Mouse (Mus musculus) spleen, adult 18-20 months (tissue): ENCODE measurements at regions not wholly inside any gene's neighbourhood (a gene's known extent, or its start where the extent isn't known, plus 50 kb on each side); places are given as distances from the start of the nearest gene placed in this dataset.
"Not testable (repeated sequence)": the region's sequence is repeated elsewhere in the genome, so short reads cannot be mapped to it uniquely, and the experiment has no call there.

Source experiments
- DNase-seq, 2 experiments: peaks; one replicate each; pipeline ENCODE4 v3.0.0; 2022; ENCODE audit warnings: mixed read lengths in 2 of 2

- no peak for DNase-seq
Observed at GRCm38 (mm10) chr3:8161997-8162756, 1447.7 kb downstream of the Zfp704 start.

- DNase-seq = no peak
Observed at GRCm38 (mm10) chr3:8143016-8143415, 1466.9 kb downstream of the Zfp704 start.

GRCm38 (mm10) chr3:8142190-8142589 lies 1467.7 kb downstream of the Zfp704 start:
- no peak for DNase-seq

- DNase-seq = no peak
Observed at GRCm38 (mm10) chr3:8141664-8142084, 1468.2 kb downstream of the Zfp704 start.

GRCm38 (mm10) chr3:8123641-8124040 lies 1486.2 kb downstream of the Zfp704 start:
- not testable (repeated sequence) for DNase-seq

GRCm38 (mm10) chr3:8123141-8123540 lies 1486.7 kb downstream of the Zfp704 start:
- no peak for DNase-seq

GRCm38 (mm10) chr3:8098291-8098690 lies 1478.0 kb upstream of the 1700008P02Rik start:
- no peak for DNase-seq

- DNase-seq = no peak
Observed at GRCm38 (mm10) chr3:8084749-8085148, 1464.5 kb upstream of the 1700008P02Rik start.

GRCm38 (mm10) chr3:8053711-8054110 lies 1433.5 kb upstream of the 1700008P02Rik start:
- DNase-seq = no peak

GRCm38 (mm10) chr3:8051167-8051566 lies 1430.9 kb upstream of the 1700008P02Rik start:
- no peak for DNase-seq

GRCm38 (mm10) chr3:8049706-8050105 lies 1429.5 kb upstream of the 1700008P02Rik start:
- DNase-seq = no peak

GRCm38 (mm10) chr3:8046348-8046747 lies 1426.1 kb upstream of the 1700008P02Rik start:
- no peak for DNase-seq

GRCm38 (mm10) chr3:8036697-8037096 lies 1416.5 kb upstream of the 1700008P02Rik start:
- no peak for DNase-seq

- DNase-seq = no peak
Observed at GRCm38 (mm10) chr3:8035091-8035729, 1415.0 kb upstream of the 1700008P02Rik start.

GRCm38 (mm10) chr3:8026325-8027017 lies 1406.2 kb upstream of the 1700008P02Rik start:
- DNase-seq = no peak

- no peak for DNase-seq
Observed at GRCm38 (mm10) chr3:8022654-8023053, 1402.4 kb upstream of the 1700008P02Rik start.

- no peak for DNase-seq
Observed at GRCm38 (mm10) chr3:8017489-8017888, 1397.2 kb upstream of the 1700008P02Rik start.

- no peak for DNase-seq
Observed at GRCm38 (mm10) chr3:8016945-8017344, 1396.7 kb upstream of the 1700008P02Rik start.

- no peak for DNase-seq
Observed at GRCm38 (mm10) chr3:8009966-8010365, 1389.7 kb upstream of the 1700008P02Rik start.

- no peak for DNase-seq
Observed at GRCm38 (mm10) chr3:8006708-8007395, 1386.6 kb upstream of the 1700008P02Rik start.

GRCm38 (mm10) chr3:8006273-8006672 lies 1386.0 kb upstream of the 1700008P02Rik start:
- no peak for DNase-seq

GRCm38 (mm10) chr3:8005684-8006083 lies 1385.4 kb upstream of the 1700008P02Rik start:
- DNase-seq = not testable (repeated sequence)

GRCm38 (mm10) chr3:8004271-8004670 lies 1384.0 kb upstream of the 1700008P02Rik start:
- no peak for DNase-seq
